Mouse (Mus musculus) small intestine, adult 2 months (tissue): Measurements from ENCODE around the gene Efna2. TPM values are rescaled to one million over a fixed set of nuclear protein-coding genes. Genes with fewer than 3 reads are reported as not detected.

Experiments used
- H3K27ac ChIP-seq: fragments of 200-500 bp; 2 replicates; pipeline ENCODE4 v1.5.1; 2012; ENCODE audit warnings: low read depth, low read length, control low read depth, inconsistent platforms; ENCODE audit not compliant: insufficient read depth
- H3K27me3 ChIP-seq: fragments of 200-500 bp; 2 replicates; pipeline ENCODE4 v1.6.1; 2012; ENCODE audit warnings: mild to moderate bottlenecking, moderate library complexity, low read length, inconsistent platforms; ENCODE audit not compliant: control insufficient read depth, insufficient read depth
- H3K36me3 ChIP-seq: fragments of 200-500 bp; 2 replicates; pipeline ENCODE4 v1.6.1; 2012; ENCODE audit warnings: mild to moderate bottlenecking, low read length, control low read depth, inconsistent platforms; ENCODE audit not compliant: control insufficient read depth, insufficient read depth
- H3K4me1 ChIP-seq: fragments of 200-500 bp; 2 replicates; pipeline ENCODE4 v1.6.1; 2012; ENCODE audit warnings: low read length, inconsistent platforms, mixed read lengths; ENCODE audit not compliant: control insufficient read depth, insufficient read depth, insufficient read length
- H3K4me3 ChIP-seq: fragments of 200-500 bp; 2 replicates; pipeline ENCODE4 v1.5.1; 2012; ENCODE audit warnings: low read depth, mild to moderate bottlenecking, control low read depth, inconsistent platforms, low read length, moderate library complexity
- CTCF ChIP-seq: fragments of 200-500 bp; IDR thresholded peaks from 2 replicates; pipeline ENCODE4 v1.5.1; 2012; ENCODE audit warnings: low read depth, mild to moderate bottlenecking, control low read depth, inconsistent platforms, low read length, moderate library complexity, mixed read lengths; ENCODE audit not compliant: insufficient replicate concordance, insufficient read length; ENCODE audit errors: extremely low read depth
- POLR2A ChIP-seq: fragments of 200-500 bp; IDR thresholded peaks from 2 replicates; pipeline ENCODE4 v1.6.1; 2012; ENCODE audit warnings: low read depth, mild to moderate bottlenecking, control low read depth, inconsistent platforms, low read length, moderate library complexity
- WGBS: fragments of 180-500 bp; shearing (Covaris S2); methylation state at CpG from one replicate; pipeline ENCODE4 v1.1.7; 2018; 5-methylcytosine and 5-hydroxymethylcytosine counted together
- polyA plus RNA-seq: library from polyadenylated mRNA; depleted of rRNA; stranded (reverse); fragments of >200 nt; gene quantifications from 2 replicates; pipeline ENCODE4 v1.2.3, GENCODE M21; 2012

Gene Efna2
- polyA plus RNA-seq, 1 experiment: 1.8 TPM

DNA sequence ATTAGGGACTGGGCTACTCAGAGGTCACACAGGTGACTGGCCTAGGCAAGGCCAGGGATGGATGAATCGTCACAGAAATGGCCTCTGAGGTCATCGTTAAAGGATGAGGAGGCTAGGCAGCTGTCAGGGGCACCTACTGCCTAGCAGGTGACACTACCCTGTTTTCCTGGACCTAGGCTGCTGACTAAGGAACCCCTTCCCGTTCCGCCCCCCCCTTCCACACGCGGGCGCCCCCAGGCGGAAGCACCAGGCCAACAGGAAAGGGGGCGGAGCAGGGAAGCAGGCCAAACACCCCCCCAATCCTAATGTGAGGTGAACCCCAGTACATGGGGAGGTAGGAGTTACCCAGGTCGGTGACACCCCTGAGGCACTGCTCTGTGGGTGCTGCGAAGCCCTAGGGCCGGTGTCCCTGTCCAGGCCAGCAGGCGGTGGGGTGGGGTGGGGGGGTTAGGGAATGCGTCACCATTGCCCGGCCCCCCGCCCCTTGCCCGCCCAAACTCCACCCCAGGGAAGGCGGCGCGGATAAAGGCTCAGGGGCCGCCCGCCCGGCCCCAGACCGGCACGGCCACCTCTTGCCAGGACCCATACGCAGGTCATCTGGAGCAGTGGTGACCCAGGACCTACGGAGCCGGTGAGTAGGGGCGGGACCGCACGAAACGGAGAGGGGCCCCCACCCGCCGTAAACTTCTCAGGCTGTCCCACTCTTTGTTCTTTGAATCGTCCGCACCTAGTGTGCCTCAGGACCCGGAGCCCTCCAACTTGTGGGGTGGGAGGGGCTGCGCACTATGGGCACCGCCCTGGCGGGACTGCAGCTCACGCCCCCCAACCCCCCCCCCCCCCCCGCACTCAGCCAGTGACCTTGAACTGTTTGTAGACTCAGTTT lies 31.3 kb upstream of the Efna2 start, which contains the start of gene Midn:
Gene Midn, plus strand, starts transcription at position 554 of the 883 bp plus-strand sequence.
- Histone ChIP-seq H3K27me3 (no peaks in the 10 kb centered on the region), H3K27ac (peak within 1 kb of the TSS; percentile 99), H3K4me3 (peak within 1 kb of the TSS; percentile 97), H3K4me1 (peaks cover 46% of the 10 kb centered on the region), H3K36me3 (peaks cover 60% of the 10 kb centered on the region)
- WGBS: under 1% methylated on average over 42 of the region's 42 CpGs
- TF ChIP-seq POLR2A (peak; percentile 96), CTCF (peak; percentile 52; the same call in 1 of the 2 replicates)

DNA sequence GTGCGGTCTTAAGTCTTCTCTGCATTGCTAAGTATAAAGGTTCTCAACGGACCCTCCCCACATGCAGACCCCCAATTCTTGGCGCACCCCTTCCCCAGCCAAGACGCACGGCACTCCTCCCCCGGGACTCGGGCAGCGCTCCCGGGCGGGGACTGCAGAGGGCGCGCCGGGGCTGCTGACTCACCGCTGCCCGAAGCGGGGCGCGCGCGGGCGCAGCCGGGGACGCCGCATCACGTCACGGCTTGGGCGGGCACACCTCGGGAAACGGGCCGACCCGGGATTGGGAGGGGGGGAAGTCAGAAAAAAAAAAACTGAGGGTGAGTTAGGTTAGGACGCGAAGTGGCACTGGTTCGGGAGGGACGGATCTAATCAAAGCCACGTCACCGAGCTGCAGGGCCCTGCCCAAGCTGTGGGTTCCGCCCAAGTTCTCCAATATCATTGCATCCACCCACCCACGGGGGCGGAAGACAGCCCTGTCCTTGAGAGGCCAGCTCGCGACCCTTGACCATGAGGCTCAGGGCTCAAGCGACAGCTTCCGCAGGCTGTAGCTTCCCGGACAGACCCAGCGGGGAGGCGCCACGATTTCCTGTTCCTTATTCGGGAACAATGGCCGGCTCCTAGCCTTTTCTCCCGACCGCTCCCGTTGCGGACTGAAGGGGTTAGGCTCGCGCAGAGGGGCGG lies 30.5 kb upstream of the Efna2 start:
- 1% methylated on average over 57 of the region's 57 CpGs for WGBS
- TF ChIP-seq POLR2A (peak; percentile 54; the same call in 1 of the 2 replicates), CTCF (peak; percentile 46; the same call in 1 of the 2 replicates)
- Histone ChIP-seq H3K4me3 (peak overlapping the region; percentile 97), H3K36me3 (peaks cover 62% of the 10 kb centered on the region), H3K27ac (peak overlapping the region; percentile 99), H3K4me1 (peaks cover 48% of the 10 kb centered on the region), H3K27me3 (no peaks in the 10 kb centered on the region)

- H3K4me3 ChIP-seq: peak overlapping the region; percentile 97
- H3K36me3 ChIP-seq: peaks cover 62% of the 10 kb centered on the region
- peak overlapping the region; percentile 99 for H3K27ac ChIP-seq
- no peaks in the 10 kb centered on the region for H3K27me3 ChIP-seq
- WGBS: under 1% methylated on average over 88 of the region's 88 CpGs
- peaks cover 53% of the 10 kb centered on the region for H3K4me1 ChIP-seq
- TF ChIP-seq CTCF (no peak), POLR2A (peak; percentile 66; the same call in 1 of the 2 replicates)
Observed at GRCm38 (mm10) chr10:80149291-80150225, 29.7 kb upstream of the Efna2 start.

DNA sequence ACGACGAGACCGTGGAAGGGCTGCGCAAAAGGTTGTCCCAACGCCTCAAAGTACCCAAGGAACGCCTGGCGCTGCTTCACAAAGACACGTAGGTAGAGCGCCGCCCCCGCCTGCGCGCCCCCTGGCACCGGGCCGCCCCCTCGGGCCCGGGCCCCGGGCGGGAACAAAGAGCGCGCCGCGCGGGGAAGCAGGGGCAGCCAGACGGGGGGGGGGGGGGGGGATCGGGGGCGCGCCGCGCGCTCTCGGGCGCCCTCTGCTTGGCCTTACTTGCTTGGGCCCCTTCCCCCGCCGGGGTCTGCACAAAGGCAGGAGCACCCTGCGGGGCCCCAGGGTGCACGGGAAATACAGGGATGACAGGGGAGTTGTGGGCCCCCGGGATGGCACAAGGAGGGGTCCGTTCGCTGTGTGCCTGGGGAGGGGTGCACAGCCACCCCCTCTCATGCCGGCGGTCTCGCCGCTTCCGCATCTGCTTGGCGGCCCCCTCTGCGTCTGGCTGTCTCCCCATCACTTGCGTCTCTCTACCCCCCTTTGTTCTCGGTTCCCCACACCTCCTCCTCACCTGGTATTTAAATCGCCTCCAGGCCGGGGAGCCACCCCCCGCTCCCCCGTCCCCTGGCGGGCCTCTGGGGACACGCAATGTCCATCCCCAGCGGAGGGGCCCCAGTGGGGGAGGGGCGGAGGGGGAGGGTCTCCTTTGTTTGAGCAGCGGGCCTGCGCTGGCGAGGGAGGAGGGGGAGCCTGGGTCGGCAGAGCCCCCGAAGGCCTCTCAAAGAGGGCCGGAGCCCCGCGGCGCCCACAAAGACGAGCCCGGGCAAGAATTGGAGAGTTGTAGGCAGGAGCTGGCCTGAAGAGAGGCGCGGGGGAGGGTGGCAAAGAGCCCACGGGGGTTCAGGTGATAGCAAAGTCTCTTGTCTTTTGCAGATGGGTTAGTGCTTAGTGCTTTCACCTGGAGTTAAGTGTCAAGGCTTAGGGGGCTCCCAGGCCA lies 28.8 kb upstream of the Efna2 start:
- Histone ChIP-seq H3K27ac (peak overlapping the region; percentile 89), H3K4me3 (peak overlapping the region; percentile 97), H3K27me3 (no peaks in the 10 kb centered on the region), H3K36me3 (peaks cover 64% of the 10 kb centered on the region), H3K4me1 (peaks cover 51% of the 10 kb centered on the region)
- TF ChIP-seq CTCF: no peak
- no peak for TF ChIP-seq POLR2A
- WGBS: 1% methylated on average over 70 of the region's 71 CpGs

DNA sequence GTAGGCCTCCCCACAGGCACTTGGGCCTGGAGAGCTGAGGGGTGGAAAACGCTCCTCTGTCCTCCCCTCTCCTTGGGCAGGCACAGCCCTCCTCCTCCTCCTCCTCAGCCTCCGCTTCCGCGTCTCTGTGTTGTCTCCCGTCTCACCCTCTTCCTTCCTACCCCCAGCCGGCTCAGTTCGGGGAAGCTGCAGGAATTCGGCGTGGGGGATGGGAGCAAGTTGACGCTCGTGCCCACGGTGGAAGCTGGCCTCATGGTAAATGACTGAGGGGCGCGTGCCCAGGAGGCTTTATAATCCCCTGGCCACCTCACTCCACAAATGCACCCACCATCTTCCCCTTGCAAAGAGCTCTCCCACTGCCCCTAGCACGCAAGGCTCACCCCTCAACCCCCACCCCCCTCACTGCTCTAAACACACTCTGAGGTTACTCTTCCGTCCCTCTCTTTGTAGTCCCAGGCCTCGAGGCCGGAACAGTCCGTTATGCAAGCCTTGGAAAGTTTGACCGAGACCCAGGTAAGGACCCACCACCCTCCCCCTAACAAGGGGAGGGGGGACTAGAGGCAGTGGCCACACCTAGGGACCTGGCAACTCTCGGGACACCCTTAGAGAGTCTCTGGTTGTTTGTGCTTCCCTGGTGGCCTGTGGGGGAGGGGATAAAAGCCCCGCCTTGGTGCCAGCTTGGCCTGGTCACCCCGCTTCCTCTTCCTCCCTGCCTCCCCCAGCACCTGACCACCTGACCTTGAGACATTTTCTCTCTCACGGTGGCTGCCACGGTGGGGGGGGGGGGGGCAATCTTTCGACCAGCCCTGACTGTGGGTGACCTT lies 27.9 kb upstream of the Efna2 start:
- H3K27ac ChIP-seq: peak overlapping the region; percentile 87
- WGBS: 3% methylated on average over 26 of the region's 26 CpGs
- no peaks in the 10 kb centered on the region for H3K27me3 ChIP-seq
- peaks cover 50% of the 10 kb centered on the region for H3K4me1 ChIP-seq
- peaks cover 70% of the 10 kb centered on the region for H3K36me3 ChIP-seq
- TF ChIP-seq POLR2A (peak; percentile 30; the same call in 1 of the 2 replicates), CTCF (no peak)
- H3K4me3 ChIP-seq: peak overlapping the region; percentile 97
